Mouse (Mus musculus): ENCODE results near the gene Upk3b. TPM values are rescaled to one million over a fixed set of nuclear protein-coding genes. Genes with fewer than 3 reads are reported as not detected.
A peak's percentile ranks its signal among the peaks of the same experiment; 100 is the strongest.
"Not testable (repeated sequence)": the region's sequence is repeated elsewhere in the genome, so short reads cannot be mapped to it uniquely, and the experiment has no call there.

Upk3b gene
- polyA plus RNA-seq, 1 experiment from 2014 or later: 0.13 TPM

DNA sequence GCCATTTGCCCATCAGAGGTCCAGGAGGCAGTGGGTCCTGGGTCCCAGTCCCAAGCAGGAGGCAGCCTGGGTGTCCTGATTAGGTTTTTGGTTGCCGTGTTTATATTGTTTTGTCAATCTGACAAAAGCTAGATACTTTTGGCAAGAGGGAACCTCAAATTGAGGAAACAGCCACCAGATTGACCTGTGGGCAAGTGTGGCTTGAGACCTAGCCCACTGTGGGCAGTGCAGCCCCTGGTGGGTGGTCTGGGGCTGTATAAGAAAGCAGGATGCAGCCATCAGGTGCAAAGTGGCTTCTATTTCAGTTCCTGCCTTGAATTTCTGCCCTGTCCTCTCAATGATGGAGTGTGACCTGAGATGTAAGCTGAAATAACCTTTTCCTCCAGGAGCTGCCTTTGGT, 3.0 kb upstream of the Upk3b start:
- H3K36me3 ChIP-seq: peaks cover 32% of the 10 kb centered on the region
- no peak overlapping the region for H3K4me2 ChIP-seq
- H3K4me1 ChIP-seq (replicated peaks): no peaks in the 10 kb centered on the region
- no peaks in the 10 kb centered on the region for H3K9me3 ChIP-seq
- no peak overlapping the region for H3K27ac ChIP-seq
- no peak overlapping the region for H3K4me3 ChIP-seq (replicated peaks)
- 79% methylated on average over 1 of the region's 1 CpGs for WGBS
- no peaks in the 10 kb centered on the region for H3K27me3 ChIP-seq
- ATAC-seq (ENCODE audit: insufficient number of reproducible peaks, insufficient read depth, low FRiP score, low TSS enrichment, low read depth): no peak
- H3K9ac ChIP-seq (replicated peaks): no peak overlapping the region

DNA sequence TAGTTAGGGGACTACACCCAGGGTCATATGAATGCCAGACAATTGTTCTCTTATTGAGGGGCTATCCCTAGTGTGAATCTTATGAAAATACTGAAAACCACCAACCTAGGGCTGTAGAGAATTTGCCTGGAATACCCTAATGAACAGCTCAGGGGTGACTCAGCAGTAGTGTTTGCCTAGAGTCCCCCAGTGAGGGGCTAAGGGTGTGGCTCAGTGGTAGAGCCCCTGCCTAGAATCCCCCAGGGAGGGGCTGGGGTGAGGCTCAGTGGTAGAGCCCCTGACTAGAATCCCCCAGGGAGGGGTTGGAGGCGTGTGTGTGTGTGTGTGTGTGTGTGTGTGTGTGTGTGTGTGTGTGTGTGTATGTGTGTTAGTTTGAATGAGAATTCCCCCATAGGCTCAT, 1.6 kb upstream of the Upk3b start:
- Histone ChIP-seq H3K4me1 (replicated peaks) (no peaks in the 10 kb centered on the region), H3K27me3 (no peaks in the 10 kb centered on the region), H3K4me2 (no peak overlapping the region), H3K36me3 (peaks cover 18% of the 10 kb centered on the region), H3K9ac (replicated peaks) (no peak overlapping the region), H3K27ac (no peak overlapping the region), H3K4me3 (replicated peaks) (no peak overlapping the region), H3K9me3 (no peaks in the 10 kb centered on the region)
- no peak for ATAC-seq (ENCODE audit: insufficient number of reproducible peaks, insufficient read depth, low FRiP score, low TSS enrichment, low read depth)
- WGBS: 73% methylated on average over 1 of the region's 1 CpGs

DNA sequence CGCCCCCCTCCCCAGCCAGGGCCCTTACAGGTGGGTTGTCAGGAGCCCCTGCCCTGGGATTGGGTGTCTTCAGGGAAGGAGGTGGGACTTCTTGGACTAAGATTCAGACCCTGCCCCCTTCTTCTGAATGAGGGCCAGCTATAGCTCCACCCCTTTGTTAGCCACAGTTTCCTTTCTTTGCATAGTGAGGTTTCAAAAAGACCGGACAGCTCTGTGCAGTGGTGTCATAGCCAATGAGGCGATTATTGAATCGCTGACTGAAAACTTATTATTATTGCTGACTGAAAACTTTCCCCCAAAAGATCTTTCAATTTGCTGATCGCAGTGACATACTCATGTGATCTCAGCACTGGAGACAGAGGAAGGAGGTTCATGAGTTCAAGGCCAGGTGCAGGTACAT, 1.9 kb downstream of the Upk3b start:
- no peak overlapping the region for H3K4me3 ChIP-seq (replicated peaks)
- peak overlapping the region; percentile 29 for H3K4me2 ChIP-seq
- H3K9ac ChIP-seq (replicated peaks): no peak overlapping the region
- H3K27me3 ChIP-seq: no peaks in the 10 kb centered on the region
- H3K9me3 ChIP-seq: no peaks in the 10 kb centered on the region
- ATAC-seq (ENCODE audit: insufficient number of reproducible peaks, insufficient read depth, low FRiP score, low TSS enrichment, low read depth): no peak
- no peak overlapping the region for H3K27ac ChIP-seq
- H3K4me1 ChIP-seq (replicated peaks): no peaks in the 10 kb centered on the region
- 50% methylated on average over 5 of the region's 5 CpGs for WGBS
- H3K36me3 ChIP-seq: no peaks in the 10 kb centered on the region

DNA sequence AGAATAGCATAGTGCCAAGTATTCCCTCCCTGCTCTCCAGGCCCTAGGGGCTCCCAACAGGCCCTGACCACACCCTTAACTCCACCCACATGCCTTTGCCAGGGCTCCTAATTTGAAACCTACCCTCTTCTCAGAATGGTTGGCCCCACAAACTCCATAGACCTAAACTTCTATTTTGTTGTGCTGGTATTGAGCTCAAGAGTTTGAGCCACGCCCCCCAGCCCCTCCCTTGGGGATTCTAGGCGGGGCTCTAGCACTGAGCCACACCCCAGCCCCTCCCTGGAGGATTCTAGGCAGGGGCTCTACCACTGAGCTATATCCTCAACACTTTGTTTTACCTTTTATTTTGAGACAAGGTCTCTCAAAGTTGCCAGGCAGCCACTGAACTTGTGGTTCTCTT, 3.0 kb downstream of the Upk3b start:
- Histone ChIP-seq H3K9ac (replicated peaks) (no peak overlapping the region), H3K9me3 (no peaks in the 10 kb centered on the region), H3K27ac (no peak overlapping the region), H3K4me3 (replicated peaks) (no peak overlapping the region), H3K4me2 (no peak overlapping the region), H3K4me1 (replicated peaks) (peaks cover 2% of the 10 kb centered on the region; the same call in 1 of the 2 replicates), H3K36me3 (no peaks in the 10 kb centered on the region), H3K27me3 (no peaks in the 10 kb centered on the region)
- 35% methylated on average over 2 of the region's 2 CpGs for WGBS
- ATAC-seq (ENCODE audit: insufficient number of reproducible peaks, insufficient read depth, low FRiP score, low TSS enrichment, low read depth): no peak

DNA sequence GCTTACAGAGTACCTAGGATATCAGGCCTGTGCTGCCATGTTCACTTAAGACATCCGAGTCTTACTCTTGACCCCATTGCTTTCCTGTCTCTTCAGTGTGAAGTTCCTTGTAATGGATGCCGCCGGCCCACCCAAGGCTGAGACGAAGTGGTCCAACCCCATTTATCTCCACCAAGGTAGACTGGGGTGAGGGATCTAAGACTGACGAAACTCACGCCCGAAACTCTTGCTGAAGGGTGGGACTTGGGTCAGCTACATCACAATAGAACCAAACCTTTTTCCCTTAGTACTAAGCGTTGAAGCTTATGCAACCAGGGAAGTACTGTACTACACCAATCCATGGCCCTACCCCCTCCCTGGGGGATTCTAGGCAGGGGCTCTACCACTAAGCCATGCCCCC, 3.4 kb downstream of the Upk3b start:
- H3K9ac ChIP-seq (replicated peaks): no peak overlapping the region

DNA sequence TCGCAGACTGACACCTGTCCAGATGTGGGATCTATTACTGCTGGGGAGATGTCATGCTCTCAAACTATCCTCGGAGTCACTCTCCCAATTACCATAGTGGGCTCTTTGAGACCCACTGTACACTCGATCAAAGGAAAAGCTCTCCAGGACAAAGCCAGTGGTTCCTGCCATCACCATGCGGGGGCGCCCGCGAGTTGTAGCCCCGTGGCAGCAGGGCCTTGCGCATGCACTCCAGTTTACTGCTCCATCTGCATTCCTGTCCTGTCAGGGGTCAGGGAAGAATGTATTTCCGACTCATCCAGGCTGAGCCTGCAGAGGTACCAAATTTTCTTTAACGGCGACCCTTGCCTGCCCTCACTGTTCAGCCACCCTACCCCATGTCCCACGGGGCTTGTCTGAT, 6.6 kb downstream of the Upk3b start:
- no peaks in the 10 kb centered on the region for H3K36me3 ChIP-seq
- peaks cover 5% of the 10 kb centered on the region; the same call in 1 of the 2 replicates for H3K4me1 ChIP-seq (replicated peaks)
- no peak overlapping the region for H3K27ac ChIP-seq
- H3K9me3 ChIP-seq: no peaks in the 10 kb centered on the region
- no peak overlapping the region for H3K4me2 ChIP-seq
- no peak overlapping the region for H3K4me3 ChIP-seq (replicated peaks)
- 70% methylated on average over 13 of the region's 13 CpGs for WGBS
- H3K9ac ChIP-seq (replicated peaks): no peak overlapping the region
- no peak for ATAC-seq (ENCODE audit: insufficient number of reproducible peaks, insufficient read depth, low FRiP score, low TSS enrichment, low read depth)
- no peaks in the 10 kb centered on the region for H3K27me3 ChIP-seq

More for the DNA sequence above, 3.4 kb downstream of the Upk3b start:
- no peaks in the 10 kb centered on the region for H3K36me3 ChIP-seq
- H3K9me3 ChIP-seq: no peaks in the 10 kb centered on the region
- H3K4me3 ChIP-seq (replicated peaks): no peak overlapping the region
- peaks cover 5% of the 10 kb centered on the region; the same call in 1 of the 2 replicates for H3K4me1 ChIP-seq (replicated peaks)
- 94% methylated on average over 8 of the region's 8 CpGs for WGBS
- H3K4me2 ChIP-seq: no peak overlapping the region
- ATAC-seq (ENCODE audit: insufficient number of reproducible peaks, insufficient read depth, low FRiP score, low TSS enrichment, low read depth): no peak
- H3K27ac ChIP-seq: no peak overlapping the region
- no peaks in the 10 kb centered on the region for H3K27me3 ChIP-seq

DNA sequence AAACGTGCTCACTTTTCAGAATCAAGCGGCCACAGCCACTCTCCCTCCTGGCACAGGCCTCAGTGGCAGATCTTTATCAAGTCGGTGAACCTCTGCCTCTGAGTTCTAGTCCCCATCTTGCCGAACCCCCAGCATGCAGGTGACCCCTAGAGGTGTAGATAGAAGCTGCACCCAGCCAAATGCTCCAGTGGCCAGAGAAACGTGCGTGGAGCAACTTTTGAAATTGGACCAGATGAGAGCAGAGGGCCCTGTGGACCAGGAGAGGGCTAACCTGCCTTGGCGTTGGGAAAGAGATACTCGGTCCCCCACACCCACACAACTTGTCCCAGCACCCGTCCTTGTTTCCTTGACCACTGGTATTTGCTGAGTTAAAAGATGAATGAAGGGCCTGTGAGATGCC, 7.1 kb downstream of the Upk3b start:
- Histone ChIP-seq H3K9me3 (no peaks in the 10 kb centered on the region), H3K4me1 (replicated peaks) (peaks cover 5% of the 10 kb centered on the region; the same call in 1 of the 2 replicates), H3K4me3 (replicated peaks) (no peak overlapping the region), H3K27me3 (no peaks in the 10 kb centered on the region), H3K27ac (no peak overlapping the region), H3K36me3 (no peaks in the 10 kb centered on the region), H3K4me2 (no peak overlapping the region), H3K9ac (replicated peaks) (no peak overlapping the region)
- ATAC-seq (ENCODE audit: insufficient number of reproducible peaks, insufficient read depth, low FRiP score, low TSS enrichment, low read depth): no peak
- WGBS: 45% methylated on average over 9 of the region's 9 CpGs

DNA sequence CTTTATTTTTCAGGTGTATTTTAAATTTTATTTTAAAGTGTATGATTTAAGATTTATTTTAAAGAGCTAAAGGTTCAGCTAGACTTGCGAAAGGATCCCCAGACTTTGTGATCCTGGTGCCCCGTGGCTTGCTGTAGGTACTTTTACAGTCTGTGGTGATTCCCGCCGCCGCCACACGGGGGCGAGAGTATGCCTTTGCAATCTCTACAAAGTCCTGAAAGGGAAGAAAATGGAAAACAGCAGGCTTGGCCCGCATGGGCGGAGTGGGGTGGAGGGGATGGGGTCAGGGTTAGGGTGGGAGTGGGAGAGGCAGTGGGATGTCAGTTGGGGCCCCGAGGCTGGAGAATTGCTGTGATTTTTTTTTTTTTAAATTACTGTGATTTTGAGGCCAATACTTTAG, 7.7 kb downstream of the Upk3b start:
- H3K4me3 ChIP-seq (replicated peaks): no peak overlapping the region
- no peak for ATAC-seq (ENCODE audit: insufficient number of reproducible peaks, insufficient read depth, low FRiP score, low TSS enrichment, low read depth)
- no peaks in the 10 kb centered on the region for H3K9me3 ChIP-seq
- H3K27ac ChIP-seq: no peak overlapping the region
- H3K27me3 ChIP-seq: no peaks in the 10 kb centered on the region
- WGBS: 3% methylated on average over 10 of the region's 10 CpGs
- no peaks in the 10 kb centered on the region for H3K36me3 ChIP-seq
- peaks cover 5% of the 10 kb centered on the region; the same call in 1 of the 2 replicates for H3K4me1 ChIP-seq (replicated peaks)
- no peak overlapping the region for H3K4me2 ChIP-seq
- H3K9ac ChIP-seq (replicated peaks): no peak overlapping the region

DNA sequence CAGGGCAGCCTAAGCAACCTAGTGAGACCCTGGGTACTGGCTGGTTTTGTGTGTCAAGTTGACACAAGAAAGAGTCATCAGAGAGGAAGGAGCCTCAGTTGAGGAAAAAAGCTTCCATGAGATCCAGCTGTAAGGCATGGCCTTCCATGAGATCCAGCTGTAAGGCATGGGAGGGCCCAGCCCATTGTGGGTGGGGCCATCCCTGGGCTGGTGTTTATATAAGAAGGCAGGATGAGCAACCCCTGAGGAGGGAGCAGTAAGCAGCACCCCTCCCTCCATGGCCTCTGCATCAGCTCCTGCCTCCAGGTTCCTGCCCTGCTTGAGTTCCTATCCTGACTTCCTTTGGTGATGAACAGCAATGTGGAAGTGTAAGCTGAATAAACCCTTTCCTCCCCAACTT, 10.2 kb downstream of the Upk3b start:
- H3K4me2 ChIP-seq; H3K27ac ChIP-seq; H3K27me3 ChIP-seq; H3K9ac ChIP-seq (replicated peaks); H3K4me3 ChIP-seq (replicated peaks); H3K9me3 ChIP-seq; H3K36me3 ChIP-seq; ATAC-seq (ENCODE audit: insufficient number of reproducible peaks, insufficient read depth, low FRiP score, low TSS enrichment, low read depth): not testable (repeated sequence)
- peaks cover 16% of the 10 kb centered on the region for H3K4me1 ChIP-seq (replicated peaks)

DNA sequence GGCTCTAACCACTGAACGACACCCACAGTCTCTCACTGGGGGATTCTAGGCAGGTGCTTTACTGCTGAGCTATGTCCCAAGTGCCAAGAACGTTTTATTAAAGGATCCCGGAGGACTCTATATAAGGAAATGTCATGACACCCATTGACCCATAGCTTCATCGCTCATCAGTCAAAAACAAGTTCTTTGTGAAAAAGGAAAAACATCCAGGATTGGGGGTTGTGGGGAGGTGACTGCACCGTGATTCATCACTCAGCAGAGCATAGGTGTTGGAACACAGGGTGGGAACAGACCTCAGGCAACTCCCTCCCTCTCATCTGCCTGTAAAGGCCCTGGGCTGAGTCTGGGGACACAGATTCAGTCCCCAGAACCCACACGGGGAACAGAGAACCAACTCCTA, 11.6 kb downstream of the Upk3b start:
- Histone ChIP-seq H3K4me3 (replicated peaks) (no peak overlapping the region), H3K4me1 (replicated peaks) (peaks cover 16% of the 10 kb centered on the region), H3K27me3 (no peaks in the 10 kb centered on the region), H3K27ac (no peak overlapping the region), H3K4me2 (no peak overlapping the region), H3K9ac (replicated peaks) (no peak overlapping the region), H3K36me3 (no peaks in the 10 kb centered on the region), H3K9me3 (no peaks in the 10 kb centered on the region)
- 65% methylated on average over 6 of the region's 6 CpGs for WGBS
- no peak for ATAC-seq (ENCODE audit: insufficient number of reproducible peaks, insufficient read depth, low FRiP score, low TSS enrichment, low read depth)

DNA sequence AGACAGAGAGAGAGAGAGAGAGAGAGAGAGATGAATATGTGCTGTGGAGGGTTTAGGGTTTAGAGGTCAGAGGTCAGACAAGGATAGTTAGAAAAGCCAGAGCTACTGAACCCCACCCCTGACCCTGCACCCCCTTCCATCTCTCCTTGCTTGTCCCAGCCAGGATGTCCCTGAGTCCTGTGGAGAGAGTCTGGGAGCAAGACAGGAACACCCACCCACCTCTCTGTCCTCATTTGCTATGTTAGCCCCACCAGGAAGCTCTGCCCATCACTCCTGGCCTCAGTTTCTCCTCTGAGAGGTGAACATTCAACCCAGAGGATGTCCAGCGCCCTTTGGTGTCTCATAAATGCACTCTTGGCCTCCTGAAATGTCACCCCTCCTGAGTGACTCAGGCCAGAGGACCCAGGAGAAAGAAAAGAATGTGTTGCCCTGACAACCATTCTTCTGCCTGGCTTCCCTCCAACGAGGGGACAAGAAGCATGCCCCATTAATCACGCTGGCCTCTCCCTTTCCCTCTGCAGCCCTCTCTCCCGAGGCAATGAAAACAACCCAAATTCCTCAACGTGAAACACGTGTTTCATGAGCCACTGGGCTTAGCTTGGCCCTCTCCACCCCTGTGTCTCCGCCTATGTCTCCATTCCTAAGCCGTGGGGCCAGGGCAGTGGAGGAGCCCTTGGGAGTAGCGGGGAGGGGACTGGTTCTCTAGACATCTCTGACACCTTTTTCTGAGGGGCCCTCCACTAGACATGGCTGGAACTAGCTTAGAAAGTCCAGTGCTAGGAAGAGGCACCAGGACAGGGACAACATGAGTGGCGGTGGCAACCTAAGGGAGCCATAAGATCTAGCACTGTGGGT, 13.2 kb downstream of the Upk3b start:
- ATAC-seq (ENCODE audit: insufficient number of reproducible peaks, insufficient read depth, low FRiP score, low TSS enrichment, low read depth): peak; percentile 63; the same call in 1 of the 2 replicates
- no peaks in the 10 kb centered on the region for H3K27me3 ChIP-seq
- no peaks in the 10 kb centered on the region for H3K36me3 ChIP-seq
- peak overlapping the region; percentile 13; the same call in 1 of the 2 replicates for H3K4me2 ChIP-seq
- 20% methylated on average over 10 of the region's 10 CpGs for WGBS
- H3K9ac ChIP-seq (replicated peaks): 0 out of 2 replicates have a peak overlapping the region, but pooled peaks have one; percentile 34
- peak overlapping the region; percentile 67 for H3K27ac ChIP-seq
- no peaks in the 10 kb centered on the region for H3K9me3 ChIP-seq
- peaks cover 12% of the 10 kb centered on the region for H3K4me1 ChIP-seq (replicated peaks)
- H3K4me3 ChIP-seq (replicated peaks): no peak overlapping the region
